Mouse (Mus musculus) cerebellum, adult 8-10 months (tissue): ENCODE data around the gene Zan.

ENCODE experiments used
- DNase-seq: peaks from one replicate; pipeline ENCODE4 v3.0.0; 2022

The Zan gene

DNA sequence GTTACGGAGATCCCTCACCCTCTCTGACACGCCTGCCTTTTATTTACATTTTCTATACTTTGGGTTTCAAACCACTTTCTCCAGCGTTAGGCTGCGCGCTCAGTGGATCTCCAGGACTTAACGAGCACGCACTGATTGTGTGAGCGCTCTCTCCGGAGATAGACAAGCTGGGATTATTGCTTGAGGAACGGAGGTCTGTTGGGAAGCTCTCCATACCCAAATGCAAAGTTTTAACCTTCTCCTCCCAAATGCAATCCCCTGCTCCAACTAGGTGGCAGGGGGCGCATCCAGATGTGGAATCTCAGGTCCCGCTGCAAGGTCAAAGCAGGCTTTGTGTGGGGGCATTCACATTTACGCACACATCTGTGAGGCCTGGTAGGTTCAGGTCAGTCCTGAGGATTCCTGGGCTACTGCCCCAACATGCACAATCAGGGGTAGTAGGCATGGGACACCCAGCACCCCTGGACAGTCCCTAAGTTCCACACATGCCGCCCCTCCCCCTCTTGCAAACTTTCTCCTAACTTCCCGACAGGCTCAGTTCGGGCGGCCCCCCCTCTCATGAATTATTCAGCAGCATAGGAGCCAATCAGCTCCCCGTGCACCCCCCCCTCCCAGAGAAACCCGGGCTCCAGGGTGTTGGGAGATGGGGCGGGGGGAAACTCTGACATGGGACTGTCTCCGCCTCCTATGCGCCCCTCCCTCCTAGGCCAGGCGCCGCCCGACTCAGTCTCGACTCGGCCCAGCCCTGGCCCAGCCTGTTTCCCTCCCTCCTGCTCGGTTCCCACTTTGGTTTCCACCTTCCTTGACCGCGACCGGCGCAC, 127.3 kb downstream of the Zan start, which contains the start of gene Ephb4:
Gene Ephb4 (plus strand): TSS at position 726 of the 821 bp plus-strand sequence.
- DNase-seq = no peak

DNA sequence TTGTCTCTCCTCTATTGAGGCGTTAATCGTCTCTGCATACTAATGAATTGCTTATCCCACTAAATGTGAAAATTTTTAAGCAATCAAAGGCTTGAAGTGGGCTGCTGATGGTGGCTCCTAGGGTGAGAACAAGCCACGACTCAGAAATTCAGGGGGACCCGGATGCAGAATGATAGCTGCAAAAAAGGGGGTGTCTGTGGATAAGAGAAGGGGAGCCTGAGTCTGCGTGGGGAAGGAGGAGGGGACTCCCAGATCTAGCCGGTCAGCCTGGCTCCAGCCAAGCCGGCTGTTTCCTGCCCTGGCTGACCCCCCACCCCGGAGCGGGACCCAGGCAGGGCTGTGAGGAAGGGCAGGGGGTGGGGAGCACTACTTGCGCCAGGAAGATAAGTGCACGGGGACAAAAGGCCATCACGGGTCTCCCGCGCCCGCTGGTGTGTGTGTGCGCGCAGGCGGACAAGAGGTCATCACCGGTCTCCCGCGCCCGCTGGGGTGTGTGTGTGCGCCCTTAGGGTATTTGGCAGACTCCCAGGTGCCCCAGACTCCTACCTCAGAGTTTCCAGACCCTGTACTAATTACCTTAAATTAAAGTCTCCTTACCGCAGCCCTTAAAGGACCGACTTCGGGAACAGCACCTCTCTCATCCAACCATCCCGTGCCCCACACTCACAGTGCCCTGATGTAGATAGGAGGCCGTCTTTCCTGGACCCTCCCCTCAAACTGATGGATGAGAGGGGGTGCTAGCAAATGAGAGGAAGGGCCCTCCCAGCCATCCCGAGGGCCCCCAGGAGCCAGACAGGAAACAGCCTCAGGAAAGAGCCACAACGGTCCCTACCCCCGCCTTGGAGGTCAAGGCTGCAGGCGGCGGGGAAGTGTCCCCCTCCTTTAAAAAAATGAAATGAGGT, 128.1 kb downstream of the Zan start:
- DNase-seq = no peak

DNA sequence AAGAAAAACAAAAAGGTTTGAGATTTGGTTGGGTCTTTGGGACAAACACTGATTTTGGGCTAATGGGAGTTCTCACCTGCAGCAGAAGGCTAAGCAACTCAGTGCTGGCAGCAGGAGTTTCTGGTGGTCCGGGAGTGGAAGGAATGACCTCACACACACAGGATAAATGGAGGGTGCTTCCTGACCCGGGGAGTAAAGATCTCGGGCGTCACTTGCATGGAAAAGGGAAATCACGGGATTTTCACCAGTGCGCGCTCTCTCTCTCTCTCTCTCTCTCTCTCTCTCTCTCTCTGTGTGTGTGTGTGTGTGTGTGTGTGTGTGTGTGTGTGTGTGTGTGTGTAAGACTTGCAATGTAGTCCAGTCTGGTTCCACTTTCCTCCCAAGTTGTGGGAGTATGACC, 129.0 kb downstream of the Zan start:
- no peak for DNase-seq

DNA sequence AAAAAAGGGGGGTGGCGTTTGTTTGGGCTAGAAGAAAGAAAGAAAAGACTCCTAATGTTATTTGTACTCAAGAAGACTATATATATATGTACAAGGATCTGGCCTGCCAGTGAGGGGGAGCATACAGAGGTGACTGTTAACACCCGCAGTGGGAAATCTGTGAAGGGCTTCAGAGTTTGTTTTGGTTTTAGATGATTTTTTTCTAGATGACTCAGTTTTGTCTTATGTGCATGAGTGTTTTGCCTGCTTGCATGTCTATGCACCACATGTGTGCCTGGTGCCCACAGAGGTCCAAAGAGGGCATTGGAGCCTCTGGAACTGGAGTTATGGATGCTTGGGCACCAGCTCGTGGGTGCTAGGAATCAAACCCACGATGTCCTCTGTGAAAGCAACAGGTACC, 129.9 kb downstream of the Zan start:
- DNase-seq = no peak

DNA sequence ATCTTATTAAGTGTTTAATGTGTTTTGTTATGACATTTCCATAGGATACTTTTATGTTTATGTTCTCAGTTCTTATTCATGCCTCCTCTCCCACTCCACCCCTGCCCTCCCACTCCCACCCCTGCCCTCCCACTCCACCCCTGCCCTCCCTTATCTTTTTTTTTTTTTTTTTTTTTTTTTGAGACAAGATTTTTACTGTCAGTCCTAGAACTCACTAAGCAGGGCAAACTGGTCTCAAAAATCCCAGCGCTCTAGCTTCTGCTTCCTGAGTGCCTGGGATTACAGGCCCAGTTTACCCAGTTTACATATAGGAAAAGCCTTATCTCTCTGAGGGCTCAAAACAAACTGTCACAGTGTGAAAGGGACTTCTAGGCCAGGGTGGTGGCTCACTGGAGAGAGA, 130.5 kb downstream of the Zan start:
- DNase-seq = no peak

DNA sequence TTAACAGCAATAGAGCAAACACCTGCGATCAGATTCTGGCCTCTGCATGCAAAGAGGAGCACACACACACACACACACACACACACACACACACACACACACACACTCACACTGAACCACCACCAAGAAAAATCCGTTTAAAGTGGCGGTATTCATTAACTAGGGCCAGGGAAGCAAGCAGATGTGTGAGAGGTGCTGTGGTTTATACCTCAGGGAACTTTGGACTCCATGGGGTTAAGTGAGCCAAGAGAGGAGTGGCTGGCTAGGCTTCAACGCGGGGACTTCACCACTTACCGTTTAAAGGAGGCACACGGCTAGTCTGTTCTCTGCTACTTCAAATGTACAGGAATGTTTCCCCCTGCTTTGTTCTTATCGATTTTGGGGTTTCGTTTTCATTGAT, 131.0 kb downstream of the Zan start:
- no peak for DNase-seq

DNA sequence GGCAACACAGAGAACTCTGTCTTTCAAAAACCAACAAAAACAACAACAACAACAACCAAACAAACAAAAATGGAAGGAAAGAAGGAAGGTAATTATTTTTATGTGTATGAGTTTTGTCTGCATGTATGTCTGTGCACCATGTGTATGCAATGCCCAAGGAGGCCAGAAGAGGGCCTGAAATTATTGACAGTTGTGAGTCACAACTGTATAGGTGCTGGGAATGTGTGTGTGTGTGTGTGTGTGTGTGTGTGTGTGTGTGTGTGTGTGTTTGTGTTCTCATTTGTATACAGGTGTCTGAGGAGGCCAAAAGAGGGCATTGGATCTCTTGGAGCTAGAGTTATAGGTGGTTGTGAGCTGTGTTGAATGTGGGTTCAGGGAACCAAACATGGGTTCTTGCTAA, 133.0 kb downstream of the Zan start:
- DNase-seq = no peak

DNA sequence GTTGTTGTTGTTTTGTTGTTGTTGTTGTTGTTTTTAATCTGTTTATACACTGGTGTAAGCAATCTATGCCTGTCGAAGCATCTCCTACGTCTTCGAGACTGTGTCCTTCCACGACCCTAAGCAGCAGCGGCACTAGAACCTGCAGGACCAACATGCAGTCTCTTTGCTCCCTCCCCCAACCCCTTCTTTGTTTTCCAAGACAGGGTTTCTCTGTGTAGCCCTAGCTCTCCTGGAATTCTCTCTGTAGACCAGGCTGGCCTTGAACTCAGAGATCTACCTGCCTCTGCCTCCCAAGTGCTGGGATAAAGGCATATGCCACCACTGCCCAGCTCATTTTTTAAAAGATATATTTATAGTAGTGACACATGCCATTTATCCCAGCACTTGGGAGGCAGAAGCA, 133.5 kb downstream of the Zan start:
- DNase-seq = no peak

DNA sequence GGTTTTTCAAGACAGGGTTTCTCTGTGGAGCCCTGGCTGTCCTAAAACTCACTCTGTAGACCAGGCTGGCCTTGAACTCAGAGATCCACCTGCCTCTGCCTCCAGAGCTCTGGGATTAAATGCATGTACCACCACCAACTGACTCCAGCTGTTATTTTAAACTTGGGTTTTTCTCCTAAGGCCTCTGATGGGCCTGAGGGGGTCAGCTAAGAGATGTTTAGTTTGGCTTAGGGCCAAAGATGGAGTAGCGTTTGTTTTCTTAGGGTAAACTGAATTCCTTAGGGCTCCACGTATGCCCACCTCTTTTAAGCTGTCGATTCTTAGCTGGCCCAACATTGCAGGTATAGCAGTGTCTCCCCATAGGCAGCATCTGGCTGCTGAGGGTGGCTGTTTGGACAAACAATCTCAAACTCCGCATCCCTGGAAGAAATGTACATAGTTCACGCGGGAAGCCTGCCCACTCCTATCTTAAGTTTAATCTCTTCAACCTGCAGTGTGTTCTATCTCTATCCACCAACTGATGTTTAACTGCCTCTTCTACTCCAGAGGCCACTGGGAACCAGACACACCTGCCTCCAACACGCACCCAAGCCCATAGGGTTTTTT, 134.4 kb downstream of the Zan start:
- no peak for DNase-seq

DNA sequence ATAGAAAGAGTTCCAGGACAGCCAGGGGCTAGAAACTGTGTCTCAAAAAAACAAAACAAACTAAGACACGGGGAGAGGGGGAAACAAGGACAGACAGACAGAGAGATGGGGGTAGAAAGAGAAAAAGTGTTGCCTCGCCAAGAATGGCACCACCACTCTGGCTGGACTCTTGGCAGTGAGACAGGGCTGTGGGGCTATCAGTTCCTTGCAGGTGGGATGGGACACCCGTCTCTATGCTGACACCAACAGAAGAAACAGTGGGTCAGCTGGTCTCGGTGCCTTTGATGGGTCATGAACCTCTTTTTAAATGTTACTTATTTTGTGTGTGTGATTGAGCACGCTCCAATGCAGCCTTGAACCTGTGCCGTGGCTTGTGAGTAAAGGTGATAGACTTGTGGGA, 136.6 kb downstream of the Zan start:
- DNase-seq = no peak

DNA sequence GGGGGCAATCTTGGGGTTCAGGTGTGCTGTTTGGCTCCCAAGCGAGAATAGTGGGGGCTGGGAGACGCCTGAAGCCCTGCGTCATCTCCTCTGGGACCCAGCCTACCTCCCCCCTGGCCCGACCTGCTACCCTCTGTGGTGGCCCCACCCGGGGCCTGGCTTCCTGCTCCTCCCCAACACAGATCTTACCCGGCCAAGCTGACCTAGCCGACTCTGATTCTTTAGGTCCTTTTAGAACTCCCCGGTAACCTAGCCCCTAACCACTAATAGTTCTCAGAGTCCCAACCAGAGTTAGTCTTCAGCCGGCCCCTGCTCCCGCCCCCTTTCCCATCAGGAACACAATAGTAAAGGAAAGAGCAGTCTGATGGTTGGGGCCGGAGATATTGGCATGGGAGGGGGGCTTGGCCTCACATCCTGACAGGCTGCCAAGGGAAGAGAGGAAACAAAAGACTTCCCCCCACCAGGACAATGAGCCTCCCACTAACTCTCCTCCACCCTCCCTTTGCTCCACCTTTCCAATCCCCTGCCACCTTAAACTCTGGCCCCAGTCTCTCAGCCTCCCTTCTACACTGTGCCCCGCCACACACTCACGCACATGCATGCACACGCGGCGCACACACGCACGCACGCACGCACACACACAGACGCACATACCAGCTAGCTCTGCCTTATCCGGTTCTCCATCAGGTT, 137.4 kb downstream of the Zan start:
- DNase-seq = peak; percentile 39

DNA sequence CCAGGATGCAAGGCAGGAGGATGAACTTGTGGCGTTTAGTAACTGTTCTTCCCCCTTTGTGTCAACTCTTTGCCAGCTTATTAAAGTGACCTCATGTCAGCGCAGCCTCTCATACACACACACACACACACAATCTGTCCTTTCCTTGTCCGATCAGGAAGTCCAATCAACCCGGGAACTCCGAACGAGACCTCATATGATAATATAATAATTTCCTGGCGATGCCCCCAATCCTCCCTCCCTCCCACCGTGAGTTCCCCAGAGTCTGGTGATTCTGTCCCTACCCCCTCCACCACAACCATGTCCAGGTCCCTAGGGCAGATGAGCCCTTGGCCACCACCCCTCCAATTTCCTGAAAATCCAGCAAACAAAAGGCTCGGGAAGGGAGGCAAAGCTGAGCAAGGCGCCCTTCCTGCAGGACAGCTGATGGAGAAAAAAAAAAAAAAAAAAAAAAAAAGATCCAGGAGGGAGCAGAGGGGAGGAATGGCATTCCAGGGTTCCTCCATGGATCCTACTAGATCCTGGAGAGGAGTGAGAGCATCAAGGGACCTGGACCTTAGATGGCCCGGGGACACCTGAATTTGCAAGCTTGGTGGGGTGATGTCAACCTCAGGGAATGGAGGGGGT, 138.1 kb downstream of the Zan start:
- peak; percentile 48 for DNase-seq

DNA sequence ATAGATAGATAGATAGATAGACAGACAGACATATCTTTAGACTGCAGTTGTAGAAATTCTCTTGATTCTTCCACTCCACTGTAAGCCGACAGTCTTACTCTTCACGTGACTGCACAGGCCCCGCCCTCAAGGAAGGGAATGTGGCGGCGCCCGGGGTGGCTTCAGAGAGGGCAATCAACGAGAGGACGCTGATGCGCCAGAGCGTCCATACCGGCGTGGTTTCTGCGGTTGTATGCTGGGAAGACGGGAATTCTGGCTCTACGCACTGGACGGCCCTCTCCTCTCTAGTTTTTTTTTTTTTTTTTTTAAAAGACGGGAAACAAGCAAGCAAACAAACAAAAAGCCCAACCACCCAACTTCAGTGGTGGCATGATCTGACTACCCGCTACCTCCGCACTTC, 138.6 kb downstream of the Zan start:
- peak; percentile 86 for DNase-seq

DNA sequence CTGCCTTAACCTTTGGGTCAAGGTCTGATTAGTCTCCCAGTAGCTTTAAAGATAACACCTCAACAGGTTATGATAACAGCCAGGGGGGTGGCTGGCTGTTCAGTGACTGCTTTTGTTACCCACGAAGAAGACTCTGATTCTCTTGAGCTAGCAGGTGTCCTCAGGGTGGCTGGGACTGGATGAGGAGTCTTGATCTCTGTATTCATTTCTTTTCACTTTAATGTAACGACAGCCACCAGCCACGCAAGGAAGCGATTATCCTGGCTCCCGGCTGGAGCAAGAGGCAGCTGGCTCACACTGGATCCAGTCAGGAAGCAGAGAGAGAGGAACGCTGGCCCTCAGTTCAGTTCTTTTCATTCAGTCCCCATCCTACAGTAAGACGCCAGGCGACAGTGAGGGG, 139.7 kb downstream of the Zan start:
- no peak for DNase-seq

DNA sequence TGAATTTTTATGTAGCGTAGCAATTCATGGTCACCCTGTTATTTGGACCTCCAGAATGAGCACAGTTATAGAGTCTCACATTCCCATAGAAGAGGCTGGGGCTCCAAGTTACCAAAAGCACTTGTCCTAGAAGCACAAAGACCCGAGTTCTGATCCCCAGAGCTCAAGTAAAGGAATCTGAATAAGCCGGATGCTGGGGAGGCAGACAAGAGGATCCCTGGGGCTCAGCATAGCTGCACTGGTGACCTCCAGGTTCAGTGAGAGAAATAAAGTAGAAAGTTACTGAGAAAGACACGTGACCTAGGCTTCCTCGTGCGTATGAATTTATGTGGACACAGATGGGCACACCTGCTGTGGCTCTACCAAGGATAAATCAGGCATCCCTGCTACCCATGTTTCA, 141.8 kb downstream of the Zan start:
- no peak for DNase-seq

DNA sequence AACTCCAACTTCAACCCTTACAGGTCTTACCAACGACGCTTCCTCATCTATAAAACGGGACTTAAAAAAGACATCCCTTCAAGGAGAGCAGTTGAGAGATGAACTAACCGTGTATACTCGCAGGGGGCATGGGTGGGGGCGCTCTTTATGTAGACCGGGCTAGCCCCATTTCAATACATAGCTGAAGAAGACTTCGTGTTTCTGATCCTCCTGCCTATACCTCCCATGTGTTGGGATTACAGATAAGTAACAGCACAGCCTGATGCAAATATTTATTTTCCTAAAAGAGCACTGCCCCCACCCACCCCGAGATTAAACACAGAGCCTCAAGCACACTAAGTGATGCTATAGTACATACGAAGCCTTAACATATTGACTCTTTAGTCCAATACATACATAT, 142.5 kb downstream of the Zan start:
- DNase-seq = no peak

DNA sequence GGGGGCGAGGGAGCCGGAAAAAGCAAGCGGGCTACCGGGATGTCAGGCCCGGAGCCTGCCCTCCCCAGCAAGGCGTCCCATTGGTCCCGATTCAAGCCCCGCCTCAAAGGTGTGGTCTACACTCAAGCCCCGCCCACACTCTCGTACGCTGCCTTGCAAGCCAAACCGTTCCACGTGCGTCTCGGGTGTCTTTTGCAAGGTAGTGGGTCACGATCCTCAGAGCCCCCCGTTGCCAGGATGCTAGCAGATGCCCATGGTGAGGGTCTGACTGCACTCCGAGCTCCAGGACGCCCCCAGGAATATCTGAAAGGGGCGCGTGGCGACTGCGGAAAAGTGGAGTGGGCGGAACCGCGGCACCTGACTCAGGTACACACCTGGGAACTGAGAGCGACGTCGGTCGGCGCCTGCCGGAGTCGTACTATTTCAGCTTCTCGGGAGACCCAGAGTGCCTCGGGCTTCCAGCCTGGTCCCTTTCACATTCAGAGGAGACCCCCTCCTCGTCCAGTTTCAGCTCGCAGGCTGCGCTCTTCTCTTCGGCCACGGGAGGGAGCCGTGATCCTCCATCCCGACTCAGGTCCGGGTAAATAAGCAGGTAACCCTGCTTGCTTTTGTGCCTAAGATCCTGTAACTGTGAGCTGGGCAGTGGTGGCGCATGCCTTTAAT, 143.2 kb downstream of the Zan start, which contains the start of gene Slc12a9:
Gene Slc12a9 (minus strand): TSS at position 86 of the 663 bp plus-strand sequence.
- peak; percentile 96 for DNase-seq

DNA sequence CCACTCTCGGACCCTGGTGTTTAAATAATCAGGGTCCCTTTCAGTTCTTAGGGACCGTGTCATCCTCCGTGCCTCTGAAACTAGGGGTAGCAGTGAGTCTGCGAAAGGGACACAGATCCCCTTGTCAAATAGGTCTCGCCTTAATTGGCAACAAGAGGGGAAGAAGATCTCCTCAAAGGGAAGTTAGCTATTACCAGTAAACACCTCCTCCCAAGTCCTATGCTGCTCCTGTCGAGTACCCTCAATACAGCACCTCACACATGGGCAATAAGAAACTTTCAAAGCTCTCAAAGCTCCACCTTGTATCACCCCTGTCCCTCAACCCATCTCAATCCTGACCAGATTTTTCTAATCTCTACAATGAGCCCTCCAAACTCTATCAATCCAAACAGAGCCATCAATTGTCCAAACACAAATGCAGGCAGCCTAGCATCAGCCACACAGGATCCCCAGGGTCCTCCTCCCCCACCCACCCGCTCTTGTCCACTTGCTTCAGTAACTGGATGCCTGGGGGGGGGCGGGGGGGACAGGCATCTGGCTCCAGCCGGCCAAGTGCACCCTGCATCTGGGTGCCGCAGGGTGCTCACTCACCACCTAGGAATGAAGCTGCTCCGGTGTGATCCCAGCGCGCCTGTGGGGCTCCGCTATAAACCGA, 143.9 kb downstream of the Zan start:
- no peak for DNase-seq

DNA sequence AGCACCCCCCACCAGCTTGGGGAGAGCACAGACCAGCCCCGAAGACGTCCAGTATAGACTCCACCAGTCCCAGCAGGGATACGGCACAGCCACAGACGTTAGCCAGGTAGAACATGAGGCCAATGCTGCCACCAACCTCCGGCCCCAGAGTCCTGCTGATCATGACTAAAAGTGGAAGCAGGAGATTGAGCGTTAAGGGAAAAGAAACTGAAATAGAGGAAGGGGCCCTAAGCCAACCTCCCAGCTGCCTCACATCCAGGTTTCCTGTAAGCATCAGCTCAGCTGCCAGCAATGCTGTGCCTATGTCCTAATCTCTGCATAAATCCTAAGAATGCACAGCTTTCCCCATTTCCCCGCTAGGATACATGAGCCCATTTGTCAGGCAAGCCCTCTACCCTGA, 146.0 kb downstream of the Zan start:
- DNase-seq = no peak
